Mouse (Mus musculus) erythroblast, embryonic 14.5 days (primary cell): Measurements from ENCODE around the gene Inmt.

Experiments
- GATA1 ChIP-seq: IDR thresholded peaks from 2 replicates; pipeline ENCODE4 v1.6.1; 2012; ENCODE audit warnings: low read length, inconsistent platforms, mixed read lengths
- TAL1 ChIP-seq: IDR thresholded peaks from 3 replicates; pipeline ENCODE4 v1.6.1; 2012; ENCODE audit warnings: low read length, inconsistent platforms, mixed read lengths

- TF ChIP-seq GATA1: no peak
- no peak for TF ChIP-seq TAL1
Observed at GRCm38 (mm10) chr6:55207786-55208185, 32.9 kb upstream of the Inmt start.
